Mouse (Mus musculus) macrophage (primary cell): ENCODE results near the gene Frmd5. TPM values are rescaled to one million over a fixed set of nuclear protein-coding genes. Genes with fewer than 3 reads are reported as not detected.

Experiments
- H3K27ac ChIP-seq: fragments of 350-480 bp; formaldehyde crosslinking; 2 replicates; pipeline ENCODE4 v1.9.0; 2021
- H3K36me3 ChIP-seq: fragments of 350-480 bp; formaldehyde crosslinking; 2 replicates; pipeline ENCODE4 v1.9.0; 2021; ENCODE audit errors: inconsistent target
- H3K4me3 ChIP-seq: fragments of 350-480 bp; formaldehyde crosslinking; 2 replicates; pipeline ENCODE4 v1.9.0; 2021; ENCODE audit errors: inconsistent target
- H3K79me2 ChIP-seq: fragments of 350-480 bp; formaldehyde crosslinking; 2 replicates; pipeline ENCODE4 v1.9.0; 2021; ENCODE audit errors: inconsistent target
- WGBS: methylation state at CpG from one replicate; pipeline ENCODE4 v1.1.7; 2026; ENCODE audit warnings: inconsistent platforms; ENCODE audit not compliant: missing documents; 5-methylcytosine and 5-hydroxymethylcytosine counted together
- polyA plus RNA-seq: library from polyadenylated mRNA; stranded (reverse); fragments of 250-400 nt; gene quantifications from 3 replicates; pipeline ENCODE4 v1.2.4, GENCODE M21; 2018; ENCODE audit warnings: inconsistent platforms

The Frmd5 gene
- polyA plus RNA-seq, 1 experiment from 2014 or later = not detected

GRCm38 (mm10) chr2:121609141-121609724 lies 197.7 kb downstream of the Frmd5 start:
- no peak overlapping the region for H3K4me3 ChIP-seq
- no peaks in the 10 kb centered on the region for H3K36me3 ChIP-seq
- no peak overlapping the region for H3K27ac ChIP-seq
- no peaks in the 10 kb centered on the region for H3K79me2 ChIP-seq
- WGBS = 93% methylated on average over 11 of the region's 11 CpGs

DNA sequence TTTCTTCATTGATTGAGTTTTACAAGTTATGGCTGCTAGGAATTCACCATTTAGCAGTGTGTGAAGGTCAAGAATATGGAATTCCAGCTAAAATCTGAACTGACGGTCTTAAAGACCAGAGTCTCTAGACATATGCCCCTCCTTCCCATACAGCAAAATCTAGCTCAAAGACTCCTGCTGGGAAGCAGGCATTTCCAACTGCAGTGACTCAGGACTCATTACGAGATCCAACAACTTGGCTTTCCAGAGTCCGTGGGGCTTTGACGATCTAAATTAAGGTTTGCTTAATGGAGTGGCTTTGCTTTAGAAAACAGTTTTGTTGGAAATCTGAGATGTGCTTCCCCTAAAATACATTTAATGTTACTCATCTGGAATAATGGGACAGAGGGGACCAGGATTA lies 204.5 kb downstream of the Frmd5 start:
- 98% methylated on average over 4 of the region's 4 CpGs for whole genome bisulfite sequencing
- Histone ChIP-seq H3K4me3 (no peak overlapping the region), H3K79me2 (no peaks in the 10 kb centered on the region)

GRCm38 (mm10) chr2:121601543-121601942 lies 205.3 kb downstream of the Frmd5 start:
- H3K4me3 ChIP-seq = no peak overlapping the region
- no peaks in the 10 kb centered on the region for H3K36me3 ChIP-seq
- H3K27ac ChIP-seq = no peak overlapping the region
- WGBS = 86% methylated on average over 7 of the region's 7 CpGs
- no peaks in the 10 kb centered on the region for H3K79me2 ChIP-seq

More for the DNA sequence above, 204.5 kb downstream of the Frmd5 start:
- H3K36me3 ChIP-seq = no peaks in the 10 kb centered on the region
- no peak overlapping the region for H3K27ac ChIP-seq

DNA sequence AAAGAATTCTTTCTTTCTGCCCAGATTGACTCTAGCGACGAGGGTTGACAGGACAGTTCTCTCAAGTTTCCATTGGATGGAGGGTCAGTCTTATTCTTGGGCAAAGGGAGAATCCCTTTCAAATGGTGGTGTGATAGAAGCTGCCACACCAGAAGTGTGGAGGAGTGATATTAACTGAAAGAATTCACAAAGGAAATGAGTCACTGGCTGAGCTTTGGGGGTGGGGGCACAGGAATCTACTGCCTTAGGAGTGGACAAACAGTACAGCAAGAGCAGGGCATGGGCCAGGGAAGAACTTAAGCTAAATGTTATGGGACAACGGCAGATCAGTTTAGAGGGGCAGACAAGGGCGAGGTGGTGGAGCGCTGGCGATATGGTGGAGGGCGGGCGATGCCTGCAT lies 206.2 kb downstream of the Frmd5 start:
- no peaks in the 10 kb centered on the region for H3K79me2 ChIP-seq
- no peaks in the 10 kb centered on the region for H3K36me3 ChIP-seq
- 87% methylated on average over 8 of the region's 8 CpGs for WGBS
- H3K4me3 ChIP-seq = no peak overlapping the region
- no peak overlapping the region for H3K27ac ChIP-seq

- Histone ChIP-seq H3K27ac (no peak overlapping the region), H3K4me3 (no peak overlapping the region), H3K79me2 (no peaks in the 10 kb centered on the region), H3K36me3 (no peaks in the 10 kb centered on the region)
- WGBS = 71% methylated on average over 6 of the region's 7 CpGs
These were observed 208.6 kb downstream of the Frmd5 start for GRCm38 (mm10) chr2:121598249-121598648.

DNA sequence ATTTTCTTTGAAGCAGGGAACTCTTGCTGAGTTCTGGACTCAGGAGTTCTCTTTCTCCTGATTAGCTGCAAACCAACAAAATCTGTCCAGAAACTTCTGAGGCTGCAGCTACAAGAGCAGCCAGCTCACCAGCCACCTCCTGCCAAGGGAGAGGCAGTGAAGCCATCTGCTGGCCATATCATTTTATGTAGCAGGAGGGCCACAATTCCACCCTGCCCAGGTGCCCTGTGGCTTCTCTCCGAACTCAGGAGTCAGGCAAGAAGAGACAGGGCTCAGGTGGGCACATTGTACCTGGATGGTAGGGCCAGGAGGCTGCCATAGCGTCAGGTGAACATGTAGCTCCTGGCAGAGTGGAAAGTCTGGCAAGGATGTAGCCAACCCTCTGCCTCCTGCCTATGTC lies 210.3 kb downstream of the Frmd5 start:
- Histone ChIP-seq H3K27ac (no peak overlapping the region), H3K4me3 (no peak overlapping the region), H3K36me3 (no peaks in the 10 kb centered on the region), H3K79me2 (no peaks in the 10 kb centered on the region)
- WGBS = 66% methylated on average over 2 of the region's 2 CpGs

DNA sequence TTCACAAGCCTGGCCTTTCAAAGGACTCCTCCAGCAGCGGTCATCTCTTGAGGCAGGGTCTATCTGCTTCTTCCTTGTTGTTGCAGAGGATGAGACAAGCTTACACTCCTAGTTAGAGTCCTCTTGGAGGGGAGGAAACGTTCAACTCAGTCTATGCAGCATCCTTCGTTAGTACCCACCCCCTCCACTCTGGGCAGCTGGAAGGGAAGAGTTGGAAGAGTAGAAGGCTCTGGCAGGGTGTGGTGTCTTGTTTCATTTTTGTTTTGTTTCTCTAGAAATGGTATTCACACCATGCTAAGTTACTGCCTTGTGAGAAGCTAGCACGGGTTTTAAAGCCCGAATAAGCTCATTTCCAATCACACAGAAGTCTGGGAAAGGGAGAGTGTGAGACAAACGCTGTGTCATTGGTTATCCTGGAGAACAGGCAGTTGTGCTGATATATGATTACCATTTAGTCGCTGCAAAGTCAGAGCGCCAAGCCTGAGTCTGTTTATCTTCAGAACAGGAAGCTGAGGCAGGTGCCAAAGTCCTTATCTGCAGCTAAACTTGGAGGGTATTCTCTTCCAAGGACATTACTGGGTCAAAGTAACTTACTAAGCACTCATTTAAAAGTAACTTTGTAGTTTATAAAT lies 212.1 kb downstream of the Frmd5 start:
- Histone ChIP-seq H3K27ac (no peak overlapping the region), H3K4me3 (no peak overlapping the region), H3K36me3 (no peaks in the 10 kb centered on the region), H3K79me2 (no peaks in the 10 kb centered on the region)
- WGBS = 13% methylated on average over 8 of the region's 8 CpGs

GRCm38 (mm10) chr2:121594131-121594530 lies 212.8 kb downstream of the Frmd5 start:
- Histone ChIP-seq H3K27ac (no peak overlapping the region), H3K4me3 (no peak overlapping the region), H3K36me3 (no peaks in the 10 kb centered on the region), H3K79me2 (no peaks in the 10 kb centered on the region)
- WGBS = 59% methylated on average over 3 of the region's 3 CpGs

- H3K36me3 ChIP-seq = no peaks in the 10 kb centered on the region
- no peaks in the 10 kb centered on the region for H3K79me2 ChIP-seq
- 74% methylated on average over 4 of the region's 4 CpGs for WGBS
- H3K4me3 ChIP-seq = no peak overlapping the region
- no peak overlapping the region for H3K27ac ChIP-seq
These were observed 218.6 kb downstream of the Frmd5 start for GRCm38 (mm10) chr2:121588309-121588694.

GRCm38 (mm10) chr2:121587523-121588308 lies 219.2 kb downstream of the Frmd5 start:
- Histone ChIP-seq H3K4me3 (no peak overlapping the region), H3K27ac (no peak overlapping the region)

DNA sequence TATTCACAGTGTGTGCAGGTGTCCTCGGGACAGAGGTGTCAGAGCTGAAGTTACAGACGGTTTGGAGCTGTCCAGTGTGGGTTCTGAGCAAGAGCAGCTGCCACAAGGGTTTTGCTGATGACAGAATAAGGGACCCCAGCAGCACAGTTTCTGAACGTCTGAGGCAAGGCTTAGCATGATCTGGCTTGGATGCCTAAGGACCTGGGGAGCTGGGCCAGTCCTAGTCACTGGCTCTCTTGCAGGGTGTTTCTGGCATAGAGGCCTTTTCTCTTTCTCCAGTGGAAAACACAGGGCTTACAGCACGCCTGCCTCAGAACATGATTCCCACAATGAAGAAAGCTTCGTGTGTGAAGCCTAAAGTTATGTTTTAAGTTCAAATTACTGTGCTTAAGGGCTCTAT lies 222.2 kb downstream of the Frmd5 start:
- WGBS = 81% methylated on average over 5 of the region's 5 CpGs
- H3K27ac ChIP-seq = no peak overlapping the region
- H3K36me3 ChIP-seq = no peaks in the 10 kb centered on the region
- no peak overlapping the region for H3K4me3 ChIP-seq
- no peaks in the 10 kb centered on the region for H3K79me2 ChIP-seq

More at GRCm38 (mm10) chr2:121587523-121588308, 219.2 kb downstream of the Frmd5 start:
- no peaks in the 10 kb centered on the region for H3K36me3 ChIP-seq
- WGBS = 28% methylated on average over 12 of the region's 12 CpGs
- no peaks in the 10 kb centered on the region for H3K79me2 ChIP-seq

- no peaks in the 10 kb centered on the region for H3K79me2 ChIP-seq
- H3K4me3 ChIP-seq = no peak overlapping the region
- no peak overlapping the region for H3K27ac ChIP-seq
- H3K36me3 ChIP-seq = no peaks in the 10 kb centered on the region
- 52% methylated on average over 13 of the region's 13 CpGs for WGBS
These were observed 223.3 kb downstream of the Frmd5 start for GRCm38 (mm10) chr2:121583468-121584116.

GRCm38 (mm10) chr2:121582809-121583376 lies 224.0 kb downstream of the Frmd5 start:
- H3K79me2 ChIP-seq = no peaks in the 10 kb centered on the region
- H3K27ac ChIP-seq = no peak overlapping the region
- H3K4me3 ChIP-seq = no peak overlapping the region
- H3K36me3 ChIP-seq = no peaks in the 10 kb centered on the region
- 89% methylated on average over 13 of the region's 13 CpGs for WGBS

DNA sequence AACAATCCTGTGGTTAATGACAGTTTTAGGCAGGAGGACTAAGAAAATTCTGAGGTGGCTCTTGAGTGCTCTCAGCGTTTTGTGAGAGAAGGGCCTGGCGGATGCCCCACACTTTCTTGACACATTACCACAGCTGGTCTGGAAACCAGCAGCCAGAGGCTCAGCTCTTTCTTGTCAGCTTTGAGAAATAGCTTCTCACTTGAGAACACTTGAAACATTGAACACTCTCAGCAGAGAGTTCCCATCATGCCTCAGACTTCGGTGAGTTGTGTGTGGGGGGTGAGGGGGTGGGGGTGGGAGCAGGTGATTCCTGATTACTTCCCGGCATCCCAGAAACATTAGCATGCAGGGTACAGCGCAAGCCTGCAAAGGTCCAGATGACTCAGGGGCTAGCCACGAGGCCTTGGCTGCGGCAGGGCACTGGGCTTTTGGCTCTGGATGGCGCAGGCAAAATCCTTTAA lies 231.1 kb downstream of the Frmd5 start:
- Histone ChIP-seq H3K4me3 (no peak overlapping the region), H3K36me3 (no peaks in the 10 kb centered on the region)
- WGBS = 79% methylated on average over 8 of the region's 8 CpGs

More for the DNA sequence above, 231.1 kb downstream of the Frmd5 start:
- Histone ChIP-seq H3K79me2 (no peaks in the 10 kb centered on the region), H3K27ac (no peak overlapping the region)
